Mouse (Mus musculus) heart, adult 2 months (tissue): ENCODE results near the gene Olfr1423. TPM values are rescaled to one million over a fixed set of nuclear protein-coding genes. Genes with fewer than 3 reads are reported as not detected.

Experiments used
- DNase-seq, 2 experiments: peaks; one replicate each; pipeline ENCODE4 v3.0.0; 2021
- H3K27ac ChIP-seq: fragments of 200-600 bp; 2 replicates; pipeline ENCODE4 v1.8.1; 2022
- H3K27me3 ChIP-seq: fragments of 200-500 bp; 2 replicates; pipeline ENCODE4 v1.6.1; 2012; ENCODE audit warnings: mild to moderate bottlenecking, low read length, inconsistent platforms, mixed read lengths; ENCODE audit not compliant: control insufficient read depth, insufficient read depth
- H3K36me3 ChIP-seq: fragments of 200-500 bp; 2 replicates; pipeline ENCODE4 v1.6.1; 2012; ENCODE audit warnings: low read length, inconsistent platforms; ENCODE audit not compliant: control insufficient read depth, insufficient read depth
- H3K4me1 ChIP-seq: fragments of 200-500 bp; 2 replicates; pipeline ENCODE4 v1.6.1; 2011; ENCODE audit warnings: low read length; ENCODE audit not compliant: control insufficient read depth, insufficient read depth
- H3K4me3 ChIP-seq: fragments of 200-600 bp; 2 replicates; pipeline ENCODE4 v1.8.1; 2022
- H3K79me2 ChIP-seq: fragments of 200-500 bp; replicated peaks from 2 replicates; pipeline ENCODE4 v1.6.1; 2012; ENCODE audit warnings: mild to moderate bottlenecking, inconsistent platforms, low read length, moderate library complexity, mixed read lengths; ENCODE audit not compliant: control insufficient read depth, insufficient read depth
- H3K9ac ChIP-seq: fragments of 200-500 bp; 2 replicates; pipeline ENCODE4 v1.6.1; 2012; ENCODE audit warnings: low read depth, mild to moderate bottlenecking, control low read depth, inconsistent platforms, low read length, mixed read lengths
- CTCF ChIP-seq: fragments of 200-600 bp; IDR thresholded peaks from 2 replicates; pipeline ENCODE4 v1.8.1; 2022; ENCODE audit warnings: antibody characterized with exemption, mild to moderate bottlenecking, moderate library complexity
- EP300 ChIP-seq: fragments of 200-500 bp; IDR thresholded peaks from 2 replicates; pipeline ENCODE4 v1.6.1; 2011; ENCODE audit warnings: low read depth, low read length, control low read depth; ENCODE audit not compliant: insufficient read depth
- POLR2A ChIP-seq: fragments of 200-500 bp; IDR thresholded peaks from 2 replicates; pipeline ENCODE4 v1.6.1; 2011; ENCODE audit warnings: mild to moderate bottlenecking, low read depth, low read length, control low read depth; ENCODE audit not compliant: insufficient read depth
- WGBS: fragments of 180-500 bp; shearing (Covaris S2); methylation state at CpG from one replicate; pipeline ENCODE4 v1.1.7; 2018; 5-methylcytosine and 5-hydroxymethylcytosine counted together
- intact Hi-C: fragments of 180-260 bp; cut with DNase I; formaldehyde crosslinking; loops from one replicate; pipeline ENCODE4 v1.15.1; 2025
- polyA plus RNA-seq: library from polyadenylated mRNA; depleted of rRNA; stranded (reverse); fragments of >200 nt; gene quantifications from 2 replicates; pipeline ENCODE4 v1.2.3, GENCODE M21; 2012
- total RNA-seq, 2 experiments: library from RNA; stranded (reverse); gene quantifications; 2 replicates each; pipeline ENCODE4 v1.2.3; 2021

Gene Olfr1423
- total and polyA plus RNA-seq, 3 experiments, result not detected

DNA sequence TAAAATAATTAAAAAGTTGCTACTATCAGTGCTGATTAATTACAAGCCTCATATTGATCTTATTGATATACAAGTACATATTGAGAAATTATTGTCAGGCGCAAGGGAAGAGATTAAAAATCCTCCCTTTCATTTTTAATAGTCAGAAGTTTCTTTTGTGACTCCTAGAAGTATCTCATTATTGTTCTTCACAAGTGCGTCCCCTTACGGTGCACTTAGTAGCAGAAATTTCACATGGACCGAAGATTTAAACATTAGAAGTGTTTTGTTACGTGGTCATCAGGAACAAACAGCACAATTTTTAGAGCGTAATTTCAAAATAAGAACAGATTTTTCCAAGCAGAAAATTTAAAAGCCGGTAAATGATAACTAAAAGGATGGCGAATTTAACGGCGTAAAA lies 28.5 kb downstream of the Olfr1423 start:
- no peak overlapping the region for H3K9ac ChIP-seq
- DNase-seq, result no peak
- WGBS, result 1% methylated on average over 10 of the region's 10 CpGs
- H3K27ac ChIP-seq, result peak overlapping the region; percentile 57
- no peaks in the 10 kb centered on the region for H3K27me3 ChIP-seq
- intact Hi-C loops, result loop anchor here (2.0 to 10.0 kb wide), 4 partner anchors 242 to 1830 kb away; partner anchors contain the start of genes Fads1, Lpxn, Mrpl16 and Zfp91
- H3K4me3 ChIP-seq, result peak overlapping the region; percentile 66
- TF ChIP-seq CTCF (no peak; the same call in 1 of the 2 replicates), EP300 (no peak), POLR2A (no peak)
- no peaks in the 10 kb centered on the region for H3K79me2 ChIP-seq
- 0 out of 2 replicates have a peak, but pooled peaks cover 1% of the 10 kb centered on the region for H3K4me1 ChIP-seq
- no peaks in the 10 kb centered on the region for H3K36me3 ChIP-seq

DNA sequence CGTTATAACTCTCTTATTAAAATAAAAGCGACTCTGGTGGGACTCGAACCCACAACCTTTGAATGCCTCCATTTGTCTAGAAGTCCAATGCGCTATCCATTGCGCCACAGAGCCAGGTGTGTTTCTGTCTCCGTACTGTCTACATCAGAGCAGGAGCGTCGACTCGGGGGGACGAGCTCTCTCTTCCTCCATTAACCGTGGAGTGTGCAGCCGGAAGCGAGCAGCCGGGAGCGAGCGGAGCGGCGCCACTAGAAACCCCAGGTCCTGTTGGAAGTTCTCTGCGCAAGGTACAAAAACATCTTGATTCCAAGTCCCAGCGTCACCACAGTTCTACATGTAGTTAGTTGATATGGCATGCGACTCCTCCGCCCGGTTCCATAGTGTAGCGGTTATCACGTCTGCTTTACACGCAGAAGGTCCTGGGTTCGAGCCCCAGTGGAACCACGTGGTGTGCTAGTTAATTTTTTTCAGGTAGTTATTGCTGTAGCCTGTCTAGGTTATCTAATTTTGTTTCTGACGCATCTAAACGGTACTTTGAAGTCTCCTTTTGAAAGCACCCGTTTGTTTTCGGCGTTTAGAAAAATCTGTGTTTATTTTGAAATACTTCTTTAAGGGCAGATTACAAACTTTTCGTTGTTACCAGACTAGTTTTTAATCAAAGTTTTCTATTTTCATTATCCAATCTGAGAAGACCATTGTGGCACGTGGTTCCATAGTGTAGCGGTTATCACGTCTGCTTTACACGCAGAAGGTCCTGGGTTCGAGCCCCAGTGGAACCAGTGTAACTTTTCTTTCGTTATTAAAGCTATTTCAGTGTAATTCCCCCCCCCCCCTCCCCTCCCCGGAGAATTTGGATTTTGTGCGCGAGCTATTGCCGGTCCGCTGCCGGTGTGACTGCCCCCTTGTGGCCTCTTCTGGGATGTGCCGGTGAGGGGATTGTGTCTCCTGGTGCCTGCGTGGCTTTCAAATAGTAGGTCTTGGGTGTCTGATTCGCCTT lies 29.3 kb downstream of the Olfr1423 start:
- intact Hi-C loops, result loop anchor here (2.0 to 10.0 kb wide), 5 partner anchors 99 to 1830 kb away; partner anchors contain the start of genes Fads1, Lpxn, Mrpl16 and Patl1
- DNase-seq, result peak; percentile 89
- Histone ChIP-seq H3K27me3 (no peaks in the 10 kb centered on the region), H3K27ac (peak overlapping the region; percentile 69), H3K9ac (peak overlapping the region; percentile 84), H3K79me2 (no peaks in the 10 kb centered on the region), H3K4me1 (0 out of 2 replicates have a peak, but pooled peaks cover 1% of the 10 kb centered on the region), H3K4me3 (peak overlapping the region; percentile 78), H3K36me3 (no peaks in the 10 kb centered on the region)
- under 1% methylated on average over 49 of the region's 49 CpGs for WGBS
- TF ChIP-seq POLR2A, result no peak
- peak; percentile 70 for TF ChIP-seq CTCF
- TF ChIP-seq EP300, result peak; percentile 30; the same call in 1 of the 2 replicates

DNA sequence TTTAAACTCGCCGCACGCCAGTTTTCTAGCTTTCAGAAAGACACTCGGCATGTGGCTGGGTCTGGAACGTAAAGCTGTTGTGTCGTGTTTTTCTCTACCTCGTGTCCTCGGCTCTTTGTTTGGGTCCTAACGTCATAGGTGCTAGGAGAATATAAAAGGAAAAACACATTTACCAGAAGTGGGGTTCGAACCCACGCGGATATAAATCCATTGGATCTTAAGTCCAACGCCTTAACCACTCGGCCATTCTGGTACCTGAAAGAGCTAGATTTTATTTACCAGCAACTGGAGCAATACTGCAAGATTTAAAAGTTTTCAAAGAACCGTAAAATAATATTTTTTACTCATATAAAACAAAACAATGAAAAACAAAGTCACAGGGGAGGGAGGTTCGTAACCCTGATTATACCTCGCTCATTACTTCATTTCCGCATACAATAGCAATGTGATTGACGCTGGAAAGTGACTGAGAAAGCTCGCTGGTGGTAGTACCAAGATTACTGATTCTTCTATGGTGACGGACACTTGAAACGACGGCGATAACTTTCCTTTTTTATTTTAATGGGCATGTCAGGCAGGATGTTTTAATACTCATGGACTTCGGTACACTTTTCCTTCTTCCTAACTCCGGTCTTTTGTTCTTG lies 30.1 kb downstream of the Olfr1423 start:
- Histone ChIP-seq H3K27me3 (no peaks in the 10 kb centered on the region), H3K36me3 (no peaks in the 10 kb centered on the region), H3K9ac (peak overlapping the region; percentile 57), H3K4me1 (0 out of 2 replicates have a peak, but pooled peaks cover 1% of the 10 kb centered on the region), H3K79me2 (no peaks in the 10 kb centered on the region), H3K27ac (peak overlapping the region; percentile 69), H3K4me3 (peak overlapping the region; percentile 78)
- DNase-seq, result peak; percentile 76 to 79
- intact Hi-C loops, result loop anchor here (2.0 to 10.0 kb wide), 4 partner anchors 98 to 1829 kb away; partner anchors contain the start of genes Fads1, Lpxn, Patl1 and Zfp91
- under 1% methylated on average over 26 of the region's 26 CpGs for WGBS
- TF ChIP-seq EP300 (no peak), POLR2A (no peak), CTCF (no peak)

DNA sequence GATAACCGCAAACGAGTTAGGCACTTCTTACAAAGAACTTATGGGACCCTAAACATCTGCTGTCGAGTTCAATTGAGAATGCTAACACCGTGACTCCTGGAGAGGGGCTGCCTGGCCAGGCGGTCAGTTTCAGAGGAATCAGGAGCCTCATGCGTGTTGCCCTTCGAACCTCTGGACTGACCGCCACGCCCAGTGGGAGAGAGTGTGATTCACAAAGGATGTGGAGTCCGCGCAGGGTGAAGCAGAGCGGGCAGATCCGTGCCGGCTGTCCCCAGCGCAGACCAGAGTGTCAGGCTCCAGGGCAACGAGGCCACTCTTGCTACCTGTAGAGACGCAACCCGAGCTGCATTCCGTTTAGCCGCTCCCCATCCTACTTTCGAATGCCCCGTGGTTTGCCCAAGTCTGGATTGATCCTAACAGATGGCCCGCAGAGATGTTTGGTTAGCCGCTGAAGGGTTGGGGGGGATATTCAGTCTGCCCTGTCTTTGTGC lies 30.8 kb downstream of the Olfr1423 start:
- WGBS, result 0% methylated on average over 24 of the region's 24 CpGs
- H3K9ac ChIP-seq, result peak overlapping the region; percentile 62
- no peaks in the 10 kb centered on the region for H3K27me3 ChIP-seq
- H3K36me3 ChIP-seq, result no peaks in the 10 kb centered on the region
- H3K79me2 ChIP-seq, result no peaks in the 10 kb centered on the region
- intact Hi-C loops, result loop anchor here (2.0 to 10.0 kb wide), 4 partner anchors 98 to 1828 kb away; partner anchors contain the start of genes Fads1, Lpxn, Patl1 and Zfp91
- TF ChIP-seq POLR2A (0 out of 2 replicates have a peak, but pooled peaks have one; percentile 39), EP300 (no peak), CTCF (no peak)
- DNase-seq, result peak; percentile 75 to 77
- H3K4me3 ChIP-seq, result peak overlapping the region; percentile 78
- peak overlapping the region; percentile 69 for H3K27ac ChIP-seq
- 0 out of 2 replicates have a peak, but pooled peaks cover 1% of the 10 kb centered on the region for H3K4me1 ChIP-seq

DNA sequence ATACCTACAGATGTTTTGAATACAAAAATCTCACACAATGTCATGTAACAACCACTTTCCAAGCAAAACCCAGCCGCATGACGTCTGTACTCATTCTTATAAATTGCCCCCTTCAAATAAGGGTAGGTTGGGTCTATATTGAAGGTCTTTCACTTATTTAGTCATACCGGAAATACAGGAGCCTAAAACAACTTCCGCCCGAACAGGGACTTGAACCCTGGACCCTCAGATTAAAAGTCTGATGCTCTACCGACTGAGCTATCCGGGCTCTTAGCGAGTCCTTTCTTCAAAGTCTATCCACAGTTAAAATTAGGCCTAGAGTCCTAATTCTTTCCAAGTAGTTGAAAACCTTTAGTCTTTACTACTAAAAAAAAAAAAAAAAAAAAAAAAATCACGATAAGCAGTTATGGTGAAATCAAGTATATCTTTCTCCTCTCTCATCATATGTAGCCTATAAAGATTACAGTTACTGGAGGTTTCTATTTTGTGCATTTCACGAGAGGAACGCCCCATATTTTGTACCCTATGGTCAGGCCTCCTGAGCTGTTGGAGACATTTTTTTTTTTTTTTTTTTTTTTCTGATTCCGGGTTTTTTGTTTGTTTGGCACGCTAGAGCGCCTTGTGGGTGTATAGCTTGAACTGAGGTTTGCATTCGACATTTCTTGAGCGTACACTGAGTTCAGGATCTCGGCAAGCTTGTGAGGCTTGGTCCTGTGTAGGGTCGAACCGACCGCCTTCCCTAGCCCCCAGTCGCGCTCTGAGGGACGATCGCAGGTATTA lies 31.4 kb downstream of the Olfr1423 start:
- WGBS, result 3% methylated on average over 24 of the region's 24 CpGs
- Histone ChIP-seq H3K27me3 (no peaks in the 10 kb centered on the region), H3K36me3 (peaks cover 1% of the 10 kb centered on the region; the same call in 1 of the 2 replicates), H3K27ac (peak overlapping the region; percentile 69), H3K4me1 (peaks cover 3% of the 10 kb centered on the region), H3K4me3 (peak overlapping the region; percentile 78), H3K9ac (peak overlapping the region; percentile 62), H3K79me2 (no peaks in the 10 kb centered on the region)
- TF ChIP-seq POLR2A (no peak), CTCF (no peak), EP300 (no peak)
- intact Hi-C loops, result loop anchor here (2.0 to 10.0 kb wide), 6 partner anchors 97 to 1827 kb away; partner anchors contain the start of genes Cpsf7, Fads1, Lpxn and Patl1
- DNase-seq, result peak; percentile 82 to 83
